Mouse (Mus musculus) kidney, adult 11 months (tissue): ENCODE data around the gene Zfp846.

Source experiments
- DNase-seq: peaks from one replicate; pipeline ENCODE4 v3.0.0; 2022

The Zfp846 gene

DNA sequence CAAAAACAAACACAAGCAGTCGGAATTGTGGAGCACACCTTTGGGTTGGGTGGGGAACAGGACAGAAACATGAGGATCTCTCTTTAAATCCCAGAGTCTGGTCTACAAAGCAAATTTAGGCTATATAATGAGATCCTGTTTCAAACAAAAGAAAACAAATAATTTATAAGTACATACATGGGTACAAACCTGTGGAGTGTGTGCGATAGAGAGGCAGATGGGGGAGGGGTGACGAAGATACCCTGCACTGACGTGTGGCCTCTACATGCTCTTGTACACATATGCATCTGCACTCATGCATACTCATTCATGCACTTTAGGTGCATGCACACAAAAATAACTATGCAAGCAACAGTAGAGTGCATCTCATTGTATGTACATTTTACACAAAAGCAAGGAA, 58.4 kb downstream of the Zfp846 start:
- DNase-seq = no peak

DNA sequence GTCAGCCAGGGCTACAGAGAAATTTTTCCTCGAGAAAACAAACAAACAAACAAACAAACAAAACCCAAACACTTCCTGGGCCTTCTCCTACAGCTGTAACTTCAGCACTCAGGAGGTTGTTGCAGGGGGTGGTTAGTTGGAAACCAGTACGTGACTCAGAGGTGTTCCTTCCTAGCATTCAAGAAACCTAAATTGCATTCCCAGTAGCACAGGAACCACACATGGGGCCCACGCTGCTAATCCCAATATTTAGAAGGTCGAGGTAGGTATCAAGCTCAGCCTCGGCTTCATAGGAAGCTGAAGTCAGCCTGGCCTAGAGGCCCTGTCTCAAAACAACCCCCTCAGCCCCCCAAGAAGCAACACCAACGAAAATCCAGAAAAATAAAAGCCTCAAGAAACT, 60.4 kb downstream of the Zfp846 start:
- no peak for DNase-seq

DNA sequence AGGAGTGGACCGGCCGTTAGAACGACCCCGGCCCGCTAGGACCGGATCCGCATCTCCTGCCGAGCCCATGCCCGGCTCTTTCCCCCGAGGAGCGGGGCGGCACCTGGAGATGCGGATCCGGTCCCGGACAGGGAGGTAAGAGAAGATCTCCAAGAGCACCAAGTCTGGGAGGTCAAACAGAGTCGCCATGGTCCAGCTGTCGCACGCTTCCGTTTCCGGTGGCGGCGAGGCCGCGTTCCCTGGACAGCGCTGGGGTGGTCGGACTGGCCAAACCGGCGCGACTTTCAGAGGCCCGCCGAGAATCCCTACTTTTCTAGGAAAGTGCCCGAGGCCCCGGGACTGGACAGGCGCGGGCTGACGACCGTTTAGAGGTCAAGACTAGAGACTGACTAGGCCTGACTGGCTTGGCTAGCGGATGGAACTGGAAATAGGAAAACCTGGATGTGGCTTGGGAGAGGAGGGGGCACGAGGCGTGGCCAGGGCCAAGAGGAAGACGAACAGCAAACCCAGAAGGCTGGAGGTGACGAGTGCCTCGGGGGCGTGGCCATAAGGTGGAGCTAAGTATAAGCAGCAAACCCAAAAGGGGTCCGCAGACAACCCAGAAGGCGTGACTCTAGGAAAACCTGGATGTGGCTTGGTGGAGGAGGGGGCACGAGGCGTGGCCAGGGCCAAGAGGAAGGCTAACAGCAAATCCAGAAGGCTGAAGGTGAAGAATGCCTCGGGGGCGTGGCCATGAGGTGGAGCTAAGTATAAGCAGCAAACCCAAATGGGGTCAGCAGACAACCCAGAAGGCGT, 61.2 kb downstream of the Zfp846 start, which contains the start of gene Ubl5:
Gene Ubl5 (plus strand): TSS at position 778 of the 795 bp plus-strand sequence.
- peak; percentile 84 for DNase-seq

DNA sequence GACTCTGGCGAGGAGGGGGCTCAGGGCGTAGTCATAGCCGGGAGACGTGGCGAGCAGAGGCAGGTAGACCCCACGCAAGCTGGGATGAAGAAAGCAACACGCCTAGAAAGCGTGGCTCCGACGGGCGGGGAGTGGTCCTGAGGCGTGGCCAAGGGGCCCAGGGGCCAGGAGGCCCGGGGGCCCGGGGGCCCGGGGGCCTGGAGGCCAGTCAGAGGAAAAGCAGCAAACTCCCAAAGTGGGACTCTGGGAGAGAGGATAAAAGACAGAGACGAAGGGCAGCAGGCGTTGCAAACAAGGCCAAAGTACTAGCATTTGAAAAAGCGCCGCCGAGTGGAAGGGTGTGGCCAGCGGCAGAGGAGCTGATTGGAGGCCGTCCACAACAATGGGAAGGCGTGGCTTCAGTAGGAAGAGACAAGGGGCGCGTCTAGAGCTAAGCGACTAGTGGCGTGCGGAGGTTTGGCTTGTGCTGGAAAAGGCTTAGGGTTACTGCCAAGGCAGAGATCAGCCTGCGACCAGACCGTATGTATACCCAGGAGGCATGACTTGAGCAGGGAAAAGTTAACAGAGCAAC, 61.9 kb downstream of the Zfp846 start:
- DNase-seq = peak; percentile 82

DNA sequence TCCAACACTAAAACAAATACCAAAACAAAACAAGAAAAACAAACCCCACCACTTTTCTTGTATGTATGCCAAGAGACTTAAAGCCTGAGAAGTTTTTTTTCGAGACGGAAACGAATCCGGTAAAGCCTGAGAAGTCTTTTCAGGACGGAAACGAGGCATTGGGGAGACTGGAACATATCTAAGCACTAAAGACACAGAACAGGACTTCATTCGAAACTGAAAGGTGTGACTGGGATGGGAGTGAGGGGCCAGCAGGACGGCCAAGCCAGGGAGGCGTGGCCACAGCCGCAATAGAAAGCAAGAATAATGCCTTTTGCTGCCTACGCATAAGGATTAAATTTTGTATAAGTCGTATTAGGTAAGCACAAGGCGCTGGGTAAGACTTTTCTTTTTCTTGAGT, 62.7 kb downstream of the Zfp846 start:
- DNase-seq = no peak

DNA sequence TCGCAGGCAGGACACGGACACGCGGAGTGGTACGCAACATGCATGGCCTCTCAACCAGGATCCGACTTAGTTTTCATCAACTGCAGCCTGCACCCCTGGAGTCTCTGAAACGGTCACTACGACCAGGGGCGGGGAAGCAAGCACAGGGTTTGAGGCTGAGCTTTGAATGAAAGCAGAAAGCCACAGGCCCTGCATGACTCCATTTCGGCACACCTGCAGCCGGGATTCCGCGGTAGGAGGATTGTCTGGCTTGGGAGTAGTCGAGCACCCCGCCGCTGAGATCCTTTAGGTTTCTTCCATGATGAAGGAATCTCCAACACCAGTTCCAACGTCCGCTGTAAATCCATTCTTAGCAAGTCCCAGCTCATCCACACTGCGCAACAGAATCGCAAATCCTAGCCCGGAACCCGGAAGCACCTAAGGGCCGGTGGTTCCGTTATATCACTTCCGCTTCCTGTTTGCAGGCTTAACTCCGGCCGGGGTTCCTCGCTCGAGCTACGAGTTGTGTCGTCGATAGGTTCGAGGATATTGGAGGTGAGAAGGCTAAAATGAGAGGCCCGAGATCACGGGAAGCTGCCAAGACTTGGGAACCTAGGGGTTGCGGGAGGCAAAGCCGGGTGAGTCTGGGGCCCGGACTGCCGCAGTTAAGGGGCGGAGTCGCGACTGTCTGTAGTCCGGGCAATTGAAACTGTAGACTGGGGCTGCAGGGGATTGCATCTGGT, 63.4 kb downstream of the Zfp846 start, which contains the start of gene Fbxl12:
Gene Fbxl12 (minus strand): TSS at position 408 of the 722 bp plus-strand sequence.
- DNase-seq = peak; percentile 72

DNA sequence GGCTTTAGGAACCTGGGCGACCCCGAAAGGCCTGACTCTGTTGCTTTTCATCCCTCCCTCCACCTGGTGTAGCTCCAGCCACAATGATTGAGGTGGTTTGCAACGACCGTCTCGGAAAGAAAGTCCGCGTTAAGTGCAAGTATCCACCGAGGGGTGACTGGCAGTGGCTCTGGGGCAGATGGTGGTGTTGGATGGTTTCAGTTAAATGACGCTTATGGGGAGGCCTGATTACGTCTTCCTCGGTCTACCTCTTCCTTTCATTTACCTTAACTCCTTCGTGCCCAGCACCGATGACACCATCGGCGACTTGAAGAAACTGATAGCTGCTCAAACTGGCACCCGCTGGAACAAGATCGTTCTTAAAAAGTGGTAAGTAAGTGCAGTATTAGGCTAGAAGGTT, 64.0 kb downstream of the Zfp846 start:
- DNase-seq = no peak

DNA sequence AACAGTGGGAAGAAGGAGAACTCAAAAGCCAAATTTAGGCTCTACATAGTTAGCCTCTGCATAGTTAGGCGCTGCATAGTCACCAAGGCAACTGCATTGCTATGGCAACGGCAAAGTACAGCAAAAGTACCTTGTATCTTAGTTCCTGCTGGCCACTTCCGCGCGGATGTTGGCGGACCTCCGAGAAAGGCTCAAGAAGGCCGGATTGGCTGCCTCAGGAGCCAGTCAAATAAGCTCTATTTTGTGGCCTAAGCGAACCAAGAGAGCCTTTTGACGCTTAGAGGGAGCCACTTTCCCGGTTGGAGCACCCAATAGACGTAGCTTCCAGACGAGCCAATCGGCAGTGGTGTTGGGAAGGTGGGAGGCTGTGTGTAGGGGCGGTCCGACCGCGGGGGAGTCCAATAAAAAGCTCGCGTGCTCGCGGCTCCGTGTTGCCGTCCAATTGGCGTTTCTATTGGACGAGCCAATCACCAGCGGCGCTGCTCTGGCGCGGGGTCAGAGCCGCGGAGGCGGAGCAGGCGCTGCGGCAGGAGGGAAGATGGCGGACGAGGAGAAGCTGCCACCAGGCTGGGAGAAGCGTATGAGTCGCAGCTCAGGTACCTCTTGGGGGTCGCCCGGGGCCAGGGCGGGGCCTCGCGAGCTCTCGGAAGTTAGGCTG, 70.6 kb downstream of the Zfp846 start, which contains the start of gene Pin1:
Gene Pin1 (plus strand): TSS at position 494 of the 658 bp plus-strand sequence.
- DNase-seq = peak; percentile 100

DNA sequence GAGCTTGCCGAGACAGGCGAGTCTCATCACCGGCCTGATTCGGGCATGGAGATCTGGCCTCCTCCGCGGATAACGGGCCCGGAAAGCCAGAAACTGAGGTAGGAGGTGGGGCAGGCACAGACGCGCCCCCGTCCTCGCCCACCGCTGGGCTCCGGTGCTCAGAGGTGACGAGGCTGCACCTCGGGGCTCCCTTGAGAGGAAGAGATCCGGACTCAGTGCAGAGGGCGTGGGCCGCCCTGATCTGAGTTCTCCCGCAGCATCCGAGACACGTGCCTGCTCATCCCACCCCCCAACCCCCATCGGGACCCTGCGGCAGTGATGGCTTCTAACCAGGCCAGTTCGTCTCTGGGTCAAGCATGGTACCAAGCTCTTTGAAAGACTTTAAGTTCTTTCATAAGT, 71.2 kb downstream of the Zfp846 start:
- DNase-seq = no peak

DNA sequence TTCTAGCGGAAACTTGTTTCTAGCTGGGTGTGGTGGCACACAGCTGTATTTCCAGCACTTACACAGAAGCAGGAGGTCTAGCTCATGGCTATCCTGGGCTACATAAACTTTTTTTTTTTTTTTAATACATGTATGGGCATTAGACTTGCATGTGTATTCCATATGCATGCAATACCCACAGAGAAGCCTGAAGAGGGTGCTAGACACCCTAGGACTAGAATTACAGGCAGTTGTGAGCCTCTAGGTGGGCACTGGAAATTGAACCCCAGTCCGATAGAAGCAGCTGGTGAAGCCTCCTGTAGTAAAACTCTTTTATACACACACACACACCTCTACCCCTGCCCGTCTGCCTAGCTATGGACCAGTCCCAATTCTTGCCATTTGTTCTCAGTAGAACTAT, 72.8 kb downstream of the Zfp846 start:
- DNase-seq = no peak
